Mouse (Mus musculus): ENCODE results near the gene Mdga1.
A peak's percentile ranks its signal among the peaks of the same experiment; 100 is the strongest.

Gene Mdga1

DNA sequence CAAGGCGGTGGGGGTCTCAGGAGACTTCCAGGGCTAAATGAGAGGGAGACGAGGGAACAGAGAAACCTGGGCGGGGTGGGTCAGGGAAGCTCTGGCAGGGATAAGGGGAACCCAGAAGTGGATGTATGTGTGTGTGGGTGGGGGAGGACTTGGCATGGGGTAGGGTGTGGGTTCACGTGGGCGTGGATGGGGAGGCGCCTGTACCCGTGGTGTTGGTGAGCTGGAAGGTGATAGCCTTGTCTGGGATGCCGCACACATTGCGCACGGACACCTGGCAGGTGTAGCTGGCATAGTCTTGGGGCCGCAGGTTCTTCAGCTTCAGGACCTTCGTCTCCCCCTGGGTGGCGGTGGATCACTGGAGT, 120.5 kb downstream of the Mdga1 start:
- no peak for DNase-seq (ENCODE audit: extremely low read depth, low read depth, low spot score)

DNA sequence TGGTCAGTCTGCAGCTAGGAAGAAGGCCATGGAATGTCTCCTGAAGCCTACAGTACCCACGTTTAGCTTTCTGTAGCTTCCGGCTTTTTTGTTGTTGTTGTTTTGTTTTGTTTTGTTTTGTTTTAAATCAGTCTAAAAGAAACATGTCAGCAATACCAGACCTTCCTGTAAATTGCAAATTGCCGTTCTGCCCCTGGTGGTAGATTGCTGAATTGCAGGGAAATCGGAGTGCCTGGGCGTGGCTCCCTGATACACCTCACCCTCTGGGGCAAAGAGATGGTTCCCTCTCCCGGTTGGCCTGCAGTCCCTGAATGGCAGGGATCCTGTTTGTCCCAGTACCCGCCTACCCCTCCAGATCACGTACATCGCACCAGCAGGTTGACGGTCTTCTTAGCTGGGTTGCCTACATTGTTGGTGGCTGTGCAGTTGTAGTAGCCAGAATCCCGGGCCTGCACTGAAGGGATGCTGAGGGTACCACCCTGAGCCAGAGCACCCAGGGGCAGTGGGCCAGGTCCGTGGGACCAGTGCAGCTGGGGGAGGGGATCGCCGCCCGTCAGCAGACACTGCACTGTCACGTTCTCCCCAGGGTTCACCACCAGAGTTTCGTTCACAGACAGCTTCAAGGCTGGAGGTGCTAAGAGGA, 121.0 kb downstream of the Mdga1 start:
- no peak for DNase-seq (ENCODE audit: extremely low read depth, low read depth, low spot score)

DNA sequence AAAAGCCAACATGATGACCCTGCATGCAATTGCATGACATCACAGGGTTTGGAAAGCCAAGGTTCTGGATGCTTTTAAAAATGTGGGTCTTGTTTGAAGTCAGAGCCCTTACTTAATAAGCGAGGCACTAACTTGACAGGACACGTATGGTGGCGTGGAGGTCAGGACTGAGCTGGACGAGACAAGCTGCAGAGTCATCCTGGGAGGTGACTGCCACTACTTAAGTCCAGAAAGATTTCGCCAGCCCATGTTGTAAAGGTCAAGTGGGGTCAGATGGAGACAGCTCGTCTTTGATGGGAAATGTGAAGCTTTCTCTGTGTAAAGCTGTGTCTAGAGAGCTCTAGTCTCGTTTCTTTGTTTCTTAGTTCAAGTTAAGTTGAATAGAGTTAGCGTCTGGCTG, 122.6 kb downstream of the Mdga1 start:
- DNase-seq (ENCODE audit: extremely low read depth, low read depth, low spot score) = no peak

DNA sequence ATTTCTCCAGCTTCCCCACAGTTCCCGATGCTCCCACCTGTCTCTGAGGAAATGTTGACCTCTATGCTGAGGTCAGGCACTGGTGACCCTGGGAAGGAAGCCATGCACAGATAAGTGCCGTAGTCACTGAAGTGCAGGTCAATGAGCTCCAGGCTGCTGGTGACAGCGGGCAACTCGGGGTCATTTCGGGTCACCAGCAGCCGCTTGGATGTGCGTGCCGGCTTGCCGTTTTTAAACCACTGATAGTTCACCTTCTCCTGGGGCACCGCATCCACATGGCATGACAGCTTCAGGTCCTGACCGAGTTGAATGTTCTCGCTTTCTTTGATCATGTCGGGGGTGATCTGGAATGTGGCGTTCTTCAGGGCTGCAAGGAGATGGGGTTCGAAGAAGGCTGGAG, 123.6 kb downstream of the Mdga1 start:
- no peak for DNase-seq (ENCODE audit: extremely low read depth, low read depth, low spot score)

DNA sequence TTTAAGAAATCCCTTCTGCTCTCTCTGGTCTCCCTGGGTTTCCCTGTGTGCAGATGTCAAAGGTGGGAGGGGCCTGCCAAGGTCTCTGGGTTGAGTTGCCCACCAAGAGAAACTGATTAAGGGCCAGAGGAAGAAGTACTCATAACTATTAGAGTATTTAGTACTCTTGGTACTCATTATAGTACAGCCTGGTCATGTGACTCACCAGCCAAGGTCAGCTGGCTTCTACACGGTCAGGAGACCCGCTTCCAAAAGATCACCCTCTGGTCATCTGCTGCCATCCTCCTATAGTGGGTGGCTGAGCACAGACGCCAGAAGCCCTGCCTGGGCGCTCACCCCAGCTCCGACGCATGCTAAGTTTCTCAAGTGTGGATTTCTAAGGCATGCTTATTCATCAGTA, 124.9 kb downstream of the Mdga1 start:
- no peak for DNase-seq (ENCODE audit: extremely low read depth, low read depth, low spot score)

DNA sequence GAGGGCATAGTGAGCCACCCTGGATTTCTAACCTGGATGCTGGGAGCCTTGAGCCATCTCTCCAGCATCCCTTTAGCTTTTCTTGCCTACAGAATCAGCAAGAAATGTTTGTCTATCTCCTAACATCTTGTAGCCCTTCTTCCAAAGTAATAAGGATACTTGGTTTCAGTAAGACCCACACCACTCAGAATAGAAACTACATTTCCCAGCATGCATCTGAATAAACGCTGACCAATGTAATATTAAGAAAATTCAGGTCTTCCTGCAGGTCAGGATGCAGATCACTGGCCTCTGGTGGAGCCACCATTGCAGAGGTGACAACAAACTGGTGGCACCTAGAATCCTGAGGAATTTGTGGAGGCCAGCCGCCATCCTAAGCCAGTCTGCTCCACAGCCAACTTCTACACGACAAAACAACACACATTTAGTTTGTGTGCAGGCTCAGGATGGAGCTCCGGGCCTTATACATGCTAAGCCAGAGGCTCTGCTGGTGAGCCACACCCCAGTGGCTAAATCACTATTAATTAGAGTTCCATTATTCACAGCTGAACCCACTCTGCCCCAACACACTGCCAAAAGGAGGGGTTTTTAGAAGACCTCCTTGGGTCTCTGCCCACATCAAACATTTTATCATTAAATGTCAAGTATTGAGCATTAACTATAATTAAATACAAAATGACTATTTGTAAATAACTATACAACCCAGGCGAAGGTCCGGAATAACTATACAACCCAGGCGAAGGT, 126.3 kb downstream of the Mdga1 start:
- no peak for DNase-seq (ENCODE audit: extremely low read depth, low read depth, low spot score)

DNA sequence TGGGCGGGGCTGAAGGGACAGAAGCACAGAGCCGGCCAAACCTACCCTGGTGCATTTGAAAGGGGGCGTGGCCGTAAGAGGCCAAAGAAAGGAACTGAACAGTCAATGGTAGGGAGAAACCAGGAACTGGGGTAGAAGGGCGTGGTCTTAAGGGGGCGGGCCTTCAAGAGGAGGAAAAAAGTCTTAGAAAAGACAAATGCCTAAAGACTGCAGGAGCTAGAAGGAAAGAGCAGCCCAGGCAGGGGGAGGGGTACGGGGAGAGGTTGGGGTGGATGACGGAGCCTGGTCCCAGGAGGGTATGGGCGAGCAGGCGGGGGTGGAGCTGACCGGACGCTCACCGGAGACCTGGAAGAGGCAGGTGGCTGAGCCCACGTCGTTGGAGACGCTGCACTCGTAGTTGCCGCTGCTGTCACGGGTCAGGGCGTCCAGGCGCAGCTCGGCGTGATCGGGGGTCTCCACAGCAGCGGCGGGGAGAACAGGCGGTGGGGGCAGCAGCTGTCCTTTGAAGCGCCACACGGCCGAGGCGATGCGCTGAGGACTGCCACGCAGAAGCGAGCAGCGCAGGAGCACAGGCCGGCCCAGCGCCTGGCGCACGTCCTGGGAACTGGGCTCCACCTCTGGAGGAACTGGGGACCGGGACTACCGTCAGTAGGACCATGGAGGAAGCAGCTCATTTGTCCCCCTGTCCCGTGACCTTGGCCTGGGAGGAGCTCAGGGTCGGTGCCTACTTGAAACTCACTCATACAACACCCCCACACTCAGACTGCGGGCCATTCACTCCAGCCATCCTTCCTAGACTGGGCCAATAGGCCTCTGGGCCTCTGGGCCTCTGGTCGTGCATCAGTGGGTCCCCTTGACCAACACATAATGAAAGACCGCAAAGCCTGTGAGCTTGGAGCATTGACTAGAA, 127.9 kb downstream of the Mdga1 start:
- DNase-seq (ENCODE audit: extremely low read depth, low read depth, low spot score) = peak; percentile 36

DNA sequence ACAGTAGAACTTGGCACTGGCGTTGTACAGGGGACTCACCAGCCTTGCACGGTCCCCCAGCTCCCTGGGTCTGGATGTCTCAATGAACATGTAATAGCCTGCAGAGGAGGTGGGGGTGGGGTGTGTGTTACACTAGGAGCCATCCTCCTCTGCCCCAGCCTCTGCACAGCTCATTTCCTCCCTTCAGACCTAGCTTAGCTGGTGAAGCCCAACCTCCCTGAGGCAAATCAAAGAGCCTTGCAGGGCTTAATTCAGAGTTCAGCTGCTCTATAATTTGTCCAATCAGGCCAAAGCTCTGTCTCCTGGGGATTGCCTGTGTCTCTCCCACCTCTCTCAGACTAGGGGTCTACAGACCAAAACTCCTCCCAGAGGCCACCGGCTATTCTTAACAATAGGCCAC, 131.9 kb downstream of the Mdga1 start:
- DNase-seq (ENCODE audit: extremely low read depth, low read depth, low spot score) = no peak

DNA sequence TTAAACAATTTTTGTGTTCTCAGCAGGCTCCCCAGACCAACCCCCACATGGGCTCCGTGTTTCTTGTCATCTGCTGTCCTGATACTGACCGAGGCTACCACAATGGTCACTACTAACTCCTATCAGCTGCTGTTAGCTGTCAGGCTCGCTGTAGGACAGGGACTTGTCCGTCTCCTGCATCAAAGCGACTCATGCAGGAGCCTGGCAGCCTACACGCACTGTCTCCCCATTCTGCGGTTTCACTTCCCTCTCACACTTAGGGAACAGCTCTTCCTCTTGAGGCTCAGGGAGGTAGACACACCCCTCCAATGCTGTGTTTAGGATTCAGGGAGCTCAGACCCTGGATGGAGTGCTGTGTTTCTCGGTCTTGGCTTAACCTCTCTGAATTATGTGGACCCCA, 132.4 kb downstream of the Mdga1 start:
- no peak for DNase-seq (ENCODE audit: extremely low read depth, low read depth, low spot score)

DNA sequence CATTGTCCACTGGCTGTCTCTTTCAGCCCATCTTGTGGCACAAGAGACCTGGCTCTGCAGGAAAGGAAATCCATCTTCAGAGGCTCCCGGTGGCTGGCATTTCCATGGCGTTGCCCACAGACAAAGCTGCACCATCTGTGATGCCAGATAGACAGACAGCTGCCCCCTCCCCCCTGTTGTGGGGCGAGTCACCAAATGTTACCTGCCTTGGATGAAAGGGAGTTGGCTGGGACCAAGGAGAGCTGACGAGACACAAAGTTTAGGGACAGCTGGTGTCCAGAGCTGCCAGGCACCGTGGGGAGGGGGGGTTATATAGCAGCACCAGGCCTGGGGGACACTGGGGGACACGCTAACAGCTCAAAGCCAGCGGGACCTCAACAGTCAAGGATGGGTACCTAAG, 135.1 kb downstream of the Mdga1 start:
- DNase-seq (ENCODE audit: extremely low read depth, low read depth, low spot score) = no peak

DNA sequence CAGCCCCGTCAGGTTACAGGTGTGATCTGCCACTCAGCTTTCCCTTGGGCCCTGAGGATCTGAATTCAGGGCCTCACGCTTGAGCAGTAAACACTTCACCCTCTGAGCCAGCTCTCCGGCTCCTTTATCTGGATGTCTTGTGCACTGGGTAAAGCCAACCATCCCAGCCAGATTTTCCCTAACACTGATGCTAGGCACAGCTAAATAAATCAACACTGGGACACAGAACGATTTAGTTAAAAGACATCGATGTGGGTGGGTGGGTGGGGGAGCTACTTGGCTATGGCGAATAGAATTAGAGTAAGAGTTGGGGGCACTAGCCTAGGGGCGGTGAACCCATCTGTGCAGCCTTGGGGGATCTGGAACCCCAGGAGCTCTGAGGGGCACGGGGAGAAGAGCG, 135.6 kb downstream of the Mdga1 start:
- no peak for DNase-seq (ENCODE audit: extremely low read depth, low read depth, low spot score)

DNA sequence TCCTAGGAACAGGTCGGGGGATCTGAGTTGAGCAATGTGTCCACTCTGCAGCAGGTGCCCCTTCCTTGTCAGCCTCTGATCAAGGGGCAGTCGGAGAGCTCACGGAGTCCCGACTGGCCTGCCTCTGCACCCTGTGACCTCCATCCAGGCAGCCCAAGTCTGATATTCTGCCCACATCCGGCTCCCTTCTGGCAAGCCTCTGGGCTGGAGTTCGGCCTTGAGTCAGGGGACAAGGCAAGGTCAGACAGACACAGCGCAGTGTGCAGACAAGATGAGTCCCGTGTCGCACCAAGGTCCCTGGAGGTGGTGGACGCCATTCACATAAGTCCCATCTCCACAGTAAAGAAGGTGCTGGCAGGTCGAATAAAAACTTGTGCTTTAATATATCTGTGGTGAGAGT, 138.2 kb downstream of the Mdga1 start:
- no peak for DNase-seq (ENCODE audit: extremely low read depth, low read depth, low spot score)

DNA sequence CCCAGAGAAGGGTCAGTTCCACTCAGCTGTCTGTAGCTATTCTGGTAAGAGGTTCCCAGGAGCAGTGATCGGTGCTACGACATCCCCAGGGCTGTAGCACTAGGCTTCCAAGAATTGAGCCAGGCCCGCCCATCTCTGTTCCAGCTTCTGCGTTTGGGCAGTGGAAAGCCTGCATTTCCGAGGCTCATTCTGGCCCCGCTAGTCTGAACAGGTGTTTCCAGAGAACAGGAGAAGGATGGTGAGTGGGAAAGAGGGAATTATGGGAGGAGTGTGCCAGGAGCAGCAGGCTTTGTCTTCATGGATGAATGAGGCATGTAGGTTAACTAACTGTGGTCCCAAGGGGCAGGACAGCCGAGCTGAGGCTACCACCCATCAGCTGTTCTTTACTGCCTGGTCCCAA, 140.8 kb downstream of the Mdga1 start:
- DNase-seq (ENCODE audit: extremely low read depth, low read depth, low spot score) = no peak

DNA sequence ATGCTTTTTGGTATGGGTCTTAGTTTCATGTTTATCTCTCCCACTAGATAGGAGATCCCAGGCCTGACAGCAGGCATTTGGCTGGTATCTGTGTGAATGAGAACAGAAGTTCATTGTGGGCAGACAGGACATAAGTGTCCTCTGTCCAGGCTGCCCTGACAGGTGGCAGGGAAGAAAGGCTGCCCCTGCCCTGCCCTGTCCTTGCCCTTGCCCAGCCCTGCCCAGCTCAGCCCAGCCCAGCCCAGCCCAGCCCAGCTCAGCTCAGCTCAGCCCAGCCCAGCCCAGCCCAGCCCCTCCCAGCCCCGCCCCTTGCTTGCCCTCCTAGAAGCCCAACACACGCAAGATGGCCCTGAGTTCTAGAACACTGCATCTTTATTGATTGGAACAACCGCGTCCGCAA, 142.3 kb downstream of the Mdga1 start:
- DNase-seq (ENCODE audit: extremely low read depth, low read depth, low spot score) = no peak

DNA sequence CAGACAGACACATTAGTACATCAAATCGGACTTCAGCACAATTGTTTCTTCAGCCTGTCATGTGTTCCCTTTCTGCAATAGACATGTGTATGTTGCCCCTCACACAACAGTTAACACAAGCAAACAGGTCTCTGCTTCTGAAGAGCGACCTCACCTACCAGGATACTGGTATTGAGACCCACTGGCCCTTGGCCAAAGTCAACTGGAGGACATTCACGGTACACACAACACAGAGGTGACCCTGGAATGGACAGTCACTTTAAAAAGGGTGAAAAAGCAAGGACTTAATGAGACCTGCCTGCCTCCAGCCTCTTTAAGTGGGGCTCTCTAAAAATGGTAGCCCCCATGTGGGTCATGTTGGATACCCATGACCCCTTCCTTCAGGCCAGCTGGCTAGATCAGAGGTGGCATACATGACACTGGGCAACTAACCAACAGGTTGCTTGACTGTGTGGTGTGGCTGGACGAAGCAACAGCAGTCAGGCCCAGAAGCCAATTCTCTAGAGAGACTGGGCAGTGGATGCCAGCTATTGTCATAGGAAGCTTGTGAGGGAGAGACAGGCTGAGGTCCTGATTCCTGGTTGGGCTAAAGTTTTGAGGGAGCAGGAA, 145.3 kb downstream of the Mdga1 start:
- no peak for DNase-seq (ENCODE audit: extremely low read depth, low read depth, low spot score)

DNA sequence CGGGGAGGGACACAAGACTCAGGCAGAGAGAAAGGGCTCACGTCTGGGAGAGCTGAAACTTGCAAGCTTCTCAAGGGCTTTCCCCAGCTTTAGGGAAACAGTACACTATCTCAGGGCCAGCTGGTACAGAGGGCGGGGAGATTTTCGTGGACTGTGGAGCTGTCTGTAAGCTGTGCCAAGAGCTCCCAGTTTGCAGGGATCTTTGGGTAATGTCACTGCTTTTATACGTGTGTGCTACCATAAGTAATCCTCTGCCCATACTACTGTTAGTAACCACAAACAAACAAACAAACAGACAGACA, 145.7 kb downstream of the Mdga1 start:
- DNase-seq (ENCODE audit: extremely low read depth, low read depth, low spot score) = no peak

DNA sequence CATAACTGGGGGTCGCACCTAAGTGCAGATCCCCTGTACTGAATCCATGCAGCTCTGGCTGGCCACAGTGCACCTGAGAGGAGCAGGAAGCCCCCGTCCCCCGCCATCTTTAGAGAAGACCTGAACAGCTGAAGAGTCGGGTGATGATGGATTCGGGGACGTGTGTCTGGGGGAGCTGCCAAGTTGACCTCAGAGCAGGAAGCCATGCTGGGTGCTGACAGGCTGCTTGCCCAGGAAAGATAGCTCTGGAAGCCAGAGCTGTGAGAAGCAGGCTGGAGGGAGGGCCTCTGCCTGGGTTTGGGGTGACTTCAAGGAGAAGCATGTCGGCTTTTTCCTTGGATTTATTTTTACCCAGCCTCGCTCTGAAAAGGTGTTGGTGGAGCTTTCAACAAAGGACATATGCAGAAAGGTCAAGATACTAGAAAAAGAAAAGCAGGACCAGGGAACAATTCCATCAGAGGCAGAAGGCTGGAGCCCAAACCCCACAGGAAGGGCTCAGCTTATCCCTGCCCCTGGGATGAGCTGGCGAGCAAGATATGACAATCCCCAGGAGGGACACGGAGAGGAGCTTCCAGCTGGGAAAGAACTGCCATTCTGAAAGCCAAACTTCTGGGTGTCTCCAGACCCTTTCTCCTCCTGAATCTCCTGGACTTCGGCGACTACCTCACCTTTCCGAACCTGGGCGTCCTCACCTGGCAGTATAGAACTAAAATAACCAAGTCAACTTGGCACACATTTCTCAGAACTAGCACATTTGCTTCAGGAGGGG, 146.3 kb downstream of the Mdga1 start:
- DNase-seq (ENCODE audit: extremely low read depth, low read depth, low spot score) = no peak

DNA sequence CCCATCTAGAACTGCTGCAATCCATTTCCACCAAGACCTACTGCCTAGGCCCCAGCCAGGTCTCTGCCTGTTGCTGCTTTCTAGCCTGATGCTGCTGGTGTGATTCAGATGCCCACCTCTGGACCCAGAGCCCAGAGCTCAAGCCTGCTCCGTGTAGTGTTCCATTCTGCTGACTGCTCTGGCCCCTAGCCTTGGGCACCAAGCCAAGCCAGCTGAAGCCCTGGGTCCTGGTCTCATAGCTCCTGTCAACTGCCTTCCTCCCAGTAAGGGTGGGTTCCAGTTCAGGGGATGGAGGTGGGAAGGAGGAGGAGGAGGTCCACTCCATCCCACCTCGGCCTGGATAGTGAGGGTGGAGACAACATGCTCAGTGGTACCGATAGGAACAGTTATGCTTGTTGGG, 150.3 kb downstream of the Mdga1 start:
- DNase-seq (ENCODE audit: extremely low read depth, low read depth, low spot score) = no peak

DNA sequence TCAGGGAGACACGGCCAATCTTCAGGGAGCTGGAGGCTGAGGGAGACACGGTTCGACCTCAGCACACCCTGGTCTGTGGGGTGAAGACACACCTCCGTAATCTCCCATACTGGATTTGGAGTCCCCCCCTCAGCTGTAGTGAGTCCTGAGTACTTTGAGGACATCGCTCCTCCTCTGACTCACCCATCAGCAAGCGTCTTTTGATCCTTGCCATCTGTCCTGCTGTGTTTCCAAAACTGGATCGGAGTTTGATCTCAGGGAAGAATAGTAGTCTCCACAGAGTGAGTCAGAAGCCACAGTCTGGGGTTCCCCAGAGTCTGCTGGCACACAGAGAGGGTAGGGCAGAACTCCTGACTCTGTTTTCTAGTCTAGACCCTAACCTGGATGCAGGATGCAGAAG, 150.9 kb downstream of the Mdga1 start:
- DNase-seq (ENCODE audit: extremely low read depth, low read depth, low spot score) = no peak

DNA sequence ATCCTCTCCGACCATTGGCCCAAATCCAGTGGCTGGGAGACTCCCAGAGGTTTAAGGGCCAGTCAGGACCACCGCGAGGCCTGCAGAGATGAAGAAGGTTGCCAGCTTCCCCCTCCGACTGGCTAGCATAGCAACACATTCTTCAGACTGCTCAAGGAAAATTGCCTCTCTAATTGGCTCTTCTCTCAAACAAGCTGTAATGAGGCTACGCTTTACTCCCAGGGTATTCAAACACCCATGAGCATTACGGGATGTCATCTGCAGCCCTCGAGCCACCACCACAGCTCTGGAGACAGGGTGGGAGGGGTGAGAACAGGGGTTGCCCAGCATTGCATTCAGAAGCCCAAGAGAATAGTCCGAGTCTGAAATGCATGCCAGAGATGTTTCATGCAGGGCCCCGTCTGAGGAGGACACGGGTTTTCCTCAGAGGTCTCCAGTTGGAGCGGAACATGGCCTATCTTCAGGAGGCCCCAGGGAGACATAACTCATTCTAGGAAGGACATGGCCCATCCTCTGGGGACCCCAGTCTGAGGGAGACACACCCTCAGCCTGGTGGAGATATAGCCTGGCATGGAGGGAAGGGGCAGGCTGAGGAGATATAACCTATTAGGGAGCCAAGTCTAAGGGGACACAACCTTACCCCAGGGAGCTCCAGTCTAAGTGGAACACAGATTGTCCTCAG, 151.5 kb downstream of the Mdga1 start:
- DNase-seq (ENCODE audit: extremely low read depth, low read depth, low spot score) = no peak
